Mouse (Mus musculus) layer of hippocampus, adult 9-10 months (tissue): Measurements from ENCODE around the gene Insl6.

Experiments
- DNase-seq: peaks from one replicate; pipeline ENCODE4 v3.0.0; 2022; ENCODE audit warnings: low spot score

The Insl6 gene

GRCm38 (mm10) chr19:29354895-29355877, 30.0 kb upstream of the Insl6 start:
- no peak for DNase-seq

DNA sequence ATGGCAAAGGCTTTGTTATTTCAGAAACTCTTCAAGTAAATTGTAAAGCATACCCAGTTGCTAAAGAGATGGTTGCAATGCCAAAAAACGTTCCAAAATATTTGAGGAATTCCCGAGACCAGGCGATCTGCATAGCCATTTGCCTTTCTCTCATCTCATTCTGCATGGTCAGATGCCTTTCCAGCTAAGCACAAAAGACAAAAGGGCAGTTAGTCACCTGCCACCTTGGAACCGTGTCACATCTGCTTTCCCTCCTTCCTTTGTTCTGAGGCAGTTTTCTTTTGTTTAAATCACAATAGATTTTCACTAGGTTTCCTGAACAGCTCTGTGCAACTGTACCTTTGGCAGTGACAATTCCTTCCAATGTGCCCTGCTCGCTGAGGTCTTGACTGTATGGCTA, 25.8 kb upstream of the Insl6 start:
- DNase-seq: no peak

DNA sequence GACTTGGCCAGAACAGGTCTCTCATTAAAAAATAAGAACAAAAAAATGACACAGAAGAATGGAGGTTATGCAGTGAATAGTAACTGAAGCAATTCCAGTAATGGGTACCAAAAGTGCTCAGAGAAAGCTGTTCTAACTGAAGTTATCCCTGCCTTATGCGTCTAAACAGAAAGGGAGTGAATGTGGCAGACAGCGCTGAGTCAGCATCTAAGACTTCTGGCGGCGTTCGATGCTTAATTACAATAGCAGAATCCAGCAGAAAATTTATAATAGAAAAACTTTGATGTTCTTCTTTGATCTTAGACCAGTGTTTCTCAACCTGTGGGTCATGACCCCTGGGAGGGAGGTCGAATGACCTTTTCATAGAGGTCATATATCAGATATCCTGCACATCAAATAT, 20.5 kb upstream of the Insl6 start:
- DNase-seq: no peak

DNA sequence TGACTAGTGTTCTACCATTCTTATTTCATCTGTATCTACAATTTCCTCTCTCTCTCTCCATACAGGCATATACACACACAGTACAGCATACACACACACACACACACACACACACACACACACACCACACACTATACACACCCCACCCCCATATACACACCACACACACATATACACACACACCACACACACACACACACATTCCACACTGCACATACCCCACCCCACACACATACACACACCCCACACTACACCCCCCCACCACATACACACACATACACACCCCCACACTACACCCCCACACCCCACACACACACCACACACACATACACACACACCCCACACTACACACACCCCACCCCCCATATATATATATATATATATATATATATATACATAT, 19.7 kb upstream of the Insl6 start:
- no peak for DNase-seq

DNA sequence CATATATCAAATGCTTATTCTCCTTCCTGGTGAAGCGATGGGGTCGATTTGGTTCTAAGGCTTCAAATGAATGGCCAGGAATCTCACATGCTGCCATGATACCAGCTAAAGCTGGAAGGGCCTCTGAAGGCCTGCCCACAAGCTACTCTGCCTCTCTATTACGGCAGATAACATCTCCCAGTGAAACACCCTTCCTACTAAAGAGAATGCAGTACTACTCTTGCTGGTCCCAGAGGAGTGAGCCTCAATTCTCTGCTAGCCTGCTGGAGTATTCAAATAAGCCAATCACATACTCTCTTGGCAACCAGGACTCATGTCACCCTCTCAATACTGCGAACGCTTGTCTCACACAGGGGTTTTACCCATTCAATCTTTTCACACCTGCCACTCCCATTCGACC, 17.1 kb upstream of the Insl6 start:
- no peak for DNase-seq

DNA sequence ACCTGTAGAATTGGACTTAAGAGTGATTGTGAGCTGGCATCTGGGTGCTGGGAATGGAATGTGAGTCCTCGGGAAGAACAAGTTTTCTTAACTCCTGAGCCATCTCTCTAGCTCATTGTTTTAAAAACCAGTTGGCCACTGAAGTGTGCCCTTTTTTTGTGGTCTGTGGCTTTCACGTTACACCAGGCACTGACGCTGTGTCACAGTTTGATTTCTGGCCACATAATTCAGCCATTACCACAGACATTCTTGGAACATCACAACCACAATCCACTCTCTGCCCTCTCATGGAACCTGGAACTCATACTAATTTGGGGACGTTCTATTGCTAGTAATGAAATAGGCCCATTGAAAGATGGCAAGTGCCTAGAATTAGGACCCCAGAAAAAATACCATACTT, 15.9 kb upstream of the Insl6 start:
- DNase-seq: no peak

GRCm38 (mm10) chr19:29336624-29337023, 11.5 kb upstream of the Insl6 start:
- DNase-seq: no peak

GRCm38 (mm10) chr19:29334068-29334745, 9.1 kb upstream of the Insl6 start, which contains the start of gene Rln1:
TSS of gene Rln1 (minus strand) at chr19:29334670.
- no peak for DNase-seq

DNA sequence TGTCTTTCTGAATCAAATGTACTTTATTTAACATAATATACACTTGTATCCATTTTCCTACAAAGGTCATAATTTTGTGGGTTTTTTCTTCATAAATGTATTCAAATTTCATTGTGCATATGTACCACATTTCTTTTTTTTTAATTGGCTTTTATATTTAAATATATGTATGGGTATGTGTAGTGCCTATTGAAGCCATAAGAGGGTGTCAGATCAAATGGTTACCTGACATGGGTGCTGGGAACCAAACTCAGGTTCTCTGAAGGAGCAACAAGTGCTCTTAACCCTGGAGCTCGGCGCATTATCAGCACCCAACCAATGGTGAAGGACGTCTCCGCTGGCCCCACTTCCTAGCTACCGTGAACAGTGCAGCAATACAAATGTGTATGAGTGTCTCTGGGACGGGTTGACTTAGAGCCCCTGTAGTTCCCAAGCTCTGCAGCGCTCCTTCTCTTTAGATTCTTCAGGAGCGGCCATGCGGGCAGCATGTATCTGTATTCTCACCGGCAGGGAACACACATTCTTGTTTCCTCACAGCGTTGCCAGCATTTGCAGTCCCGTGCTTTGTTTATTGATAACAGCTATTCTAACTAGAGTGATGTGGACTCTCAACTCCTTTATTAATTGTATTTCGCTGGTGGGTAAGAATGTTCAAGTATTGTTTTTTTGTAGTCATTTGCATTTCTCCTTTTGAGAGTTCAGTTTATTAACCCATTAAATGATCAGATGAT, 1.8 kb upstream of the Insl6 start:
- DNase-seq: no peak

- no peak for DNase-seq
These were observed 1.2 kb upstream of the Insl6 start for GRCm38 (mm10) chr19:29326396-29326795.

DNA sequence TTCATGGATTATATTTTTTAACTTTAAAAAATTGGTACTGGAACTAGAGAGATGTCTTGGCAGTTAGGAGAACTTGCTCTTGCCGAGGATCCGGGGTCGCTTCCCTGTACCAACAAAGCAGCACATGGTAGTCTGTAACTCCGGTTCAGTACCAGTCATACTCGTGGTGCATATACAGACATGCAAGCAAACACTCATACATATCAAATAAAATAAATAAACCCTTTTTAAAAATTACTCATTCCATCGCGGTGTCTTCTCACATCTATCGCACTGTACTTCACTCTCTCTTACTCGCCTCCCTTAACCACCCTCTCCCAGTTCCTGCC, 660 bp upstream of the Insl6 start:
- DNase-seq: no peak

GRCm38 (mm10) chr19:29323416-29324049, 1.6 kb downstream of the Insl6 start:
- DNase-seq: no peak

- no peak for DNase-seq
These were observed 12.5 kb downstream of the Insl6 start for GRCm38 (mm10) chr19:29312661-29313060.

GRCm38 (mm10) chr19:29311791-29312190, 13.4 kb downstream of the Insl6 start:
- peak; percentile 31 for DNase-seq

GRCm38 (mm10) chr19:29308832-29309231, 16.3 kb downstream of the Insl6 start:
- DNase-seq: no peak

GRCm38 (mm10) chr19:29302119-29302518, 23.0 kb downstream of the Insl6 start:
- DNase-seq: no peak

- DNase-seq: no peak
These were observed 24.2 kb downstream of the Insl6 start for GRCm38 (mm10) chr19:29300919-29301318.

- DNase-seq: no peak
These were observed 27.8 kb downstream of the Insl6 start for GRCm38 (mm10) chr19:29297366-29297765.

- no peak for DNase-seq
These were observed 29.0 kb downstream of the Insl6 start for GRCm38 (mm10) chr19:29296166-29296565.

- no peak for DNase-seq
These were observed 30.4 kb downstream of the Insl6 start for GRCm38 (mm10) chr19:29294756-29295155.

- DNase-seq: no peak
These were observed 32.6 kb downstream of the Insl6 start for GRCm38 (mm10) chr19:29292546-29292945.

- DNase-seq: no peak
These were observed 33.6 kb downstream of the Insl6 start for GRCm38 (mm10) chr19:29291532-29291931.
